Mouse (Mus musculus) stomach, embryonic 16.5 days (tissue): ENCODE results near the gene Arf3. TPM values are rescaled to one million over a fixed set of nuclear protein-coding genes. Genes with fewer than 3 reads are reported as not detected.
A peak's percentile ranks its signal among the peaks of the same experiment; 100 is the strongest.

ENCODE experiments used
- ATAC-seq: fragments of 200-750 bp; cut with Nextera tagmentation; 2 replicates; pipeline ENCODE4 v1.8.0; 2017; ENCODE audit warnings: moderate number of reproducible peaks, moderate TSS enrichment; ENCODE audit not compliant: insufficient read depth, low FRiP score
- H3K27ac ChIP-seq: fragments of 300-500 bp; sonication (generic); 2 replicates; pipeline ENCODE4 v1.5.1; 2014; ENCODE audit warnings: low read length
- H3K27me3 ChIP-seq: fragments of 300-500 bp; sonication (generic); 2 replicates; pipeline ENCODE4 v1.6.1; 2014; ENCODE audit warnings: low read length, control low read depth, mixed read lengths; ENCODE audit not compliant: control insufficient read depth, insufficient read depth
- H3K36me3 ChIP-seq: fragments of 300-500 bp; sonication (generic); 2 replicates; pipeline ENCODE4 v1.6.1; 2014; ENCODE audit warnings: low read length; ENCODE audit not compliant: control insufficient read depth, insufficient read depth
- H3K4me1 ChIP-seq: fragments of 300-500 bp; sonication (generic); 2 replicates; pipeline ENCODE4 v1.6.1; 2014; ENCODE audit warnings: low read length, control low read depth, mixed read lengths; ENCODE audit not compliant: control insufficient read depth, insufficient read depth
- H3K4me2 ChIP-seq: fragments of 300-500 bp; sonication (generic); 2 replicates; pipeline ENCODE4 v1.6.1; 2014; ENCODE audit warnings: low read depth, low read length, mixed read lengths
- H3K4me3 ChIP-seq: fragments of 300-500 bp; sonication (generic); replicated peaks from 2 replicates; pipeline ENCODE4 v1.5.1; 2014; ENCODE audit warnings: mild to moderate bottlenecking, low read length
- H3K9ac ChIP-seq: fragments of 300-500 bp; sonication (generic); 2 replicates; pipeline ENCODE4 v1.6.1; 2014; ENCODE audit warnings: low read length
- H3K9me3 ChIP-seq: fragments of 300-500 bp; sonication (generic); replicated peaks from 2 replicates; pipeline ENCODE4 v1.6.1; 2016; ENCODE audit warnings: low read length, control low read depth; ENCODE audit not compliant: control insufficient read depth
- WGBS: fragments of 180-500 bp; shearing (Covaris S2); extraction: QIAGEN DNeasy Blood & Tissue Kit; methylation state at CpG from one replicate; pipeline ENCODE4 v1.1.7; 2014; 5-methylcytosine and 5-hydroxymethylcytosine counted together
- polyA plus RNA-seq: library from polyadenylated mRNA; unstranded; fragments of >200 nt; fragmentation: Nextera tagmentation; extraction: Ambion mirVana; gene quantifications from 2 replicates; pipeline ENCODE4 v1.2.1, GENCODE M21; 2015

Gene Arf3
- polyA plus RNA-seq, 1 experiment from 2014 or later: 38.0 TPM

DNA sequence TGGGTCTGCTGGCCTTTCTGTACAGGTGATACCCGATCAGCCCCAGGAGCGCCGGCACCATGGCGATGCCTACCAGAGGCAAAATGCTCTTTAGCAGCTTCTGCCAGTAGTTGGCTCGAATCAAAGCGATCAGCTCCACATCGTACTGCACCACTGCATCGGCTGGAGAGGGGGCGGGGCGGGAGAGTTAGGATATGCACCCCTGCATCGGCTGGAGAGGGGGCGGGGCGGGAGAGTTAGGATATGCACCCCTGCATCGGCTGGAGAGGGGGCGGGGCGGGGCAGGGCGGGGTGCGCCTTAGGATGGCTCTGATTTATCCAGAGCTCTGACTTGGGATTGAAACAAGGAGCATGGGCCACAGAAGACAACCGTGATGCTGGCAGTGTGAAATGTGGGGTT lies 38.6 kb downstream of the Arf3 start:
- Histone ChIP-seq H3K27me3 (no peaks in the 10 kb centered on the region), H3K4me1 (peaks cover 20% of the 10 kb centered on the region; the same call in 1 of the 2 replicates)
- ATAC-seq: no peak

DNA sequence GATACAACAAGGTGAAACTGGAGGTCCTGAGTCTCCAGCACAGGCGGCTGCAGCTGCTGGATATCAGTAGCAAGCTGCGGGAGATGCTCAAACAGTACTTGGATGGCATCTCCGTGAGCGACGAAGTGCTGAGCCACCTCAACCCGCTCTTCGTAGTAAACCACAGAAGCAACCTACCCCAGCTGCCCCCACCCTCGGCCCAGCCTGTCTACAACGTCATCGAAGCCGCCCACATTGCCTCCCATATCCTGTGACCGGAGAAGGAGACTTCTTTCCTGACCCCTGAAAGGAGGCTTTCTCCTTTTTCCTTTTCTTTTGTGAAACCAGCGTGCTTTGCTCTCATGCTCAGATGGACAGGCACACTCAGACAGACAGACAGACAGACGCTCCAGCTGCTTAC lies 40.2 kb downstream of the Arf3 start:
- Histone ChIP-seq H3K4me1 (peaks cover 17% of the 10 kb centered on the region; the same call in 1 of the 2 replicates), H3K9ac (no peak overlapping the region), H3K9me3 (no peaks in the 10 kb centered on the region), H3K36me3 (no peaks in the 10 kb centered on the region), H3K4me3 (no peak overlapping the region), H3K27ac (no peak overlapping the region), H3K4me2 (no peak overlapping the region), H3K27me3 (no peaks in the 10 kb centered on the region; the same call in 1 of the 2 replicates)
- no peak for ATAC-seq
- WGBS: 52% methylated on average over 14 of the region's 14 CpGs

More for the DNA sequence above, 38.6 kb downstream of the Arf3 start:
- Histone ChIP-seq H3K9ac (no peak overlapping the region), H3K4me3 (no peak overlapping the region), H3K9me3 (no peaks in the 10 kb centered on the region), H3K4me2 (peak overlapping the region; percentile 33), H3K36me3 (no peaks in the 10 kb centered on the region), H3K27ac (no peak overlapping the region)
- WGBS: 32% methylated on average over 19 of the region's 19 CpGs

DNA sequence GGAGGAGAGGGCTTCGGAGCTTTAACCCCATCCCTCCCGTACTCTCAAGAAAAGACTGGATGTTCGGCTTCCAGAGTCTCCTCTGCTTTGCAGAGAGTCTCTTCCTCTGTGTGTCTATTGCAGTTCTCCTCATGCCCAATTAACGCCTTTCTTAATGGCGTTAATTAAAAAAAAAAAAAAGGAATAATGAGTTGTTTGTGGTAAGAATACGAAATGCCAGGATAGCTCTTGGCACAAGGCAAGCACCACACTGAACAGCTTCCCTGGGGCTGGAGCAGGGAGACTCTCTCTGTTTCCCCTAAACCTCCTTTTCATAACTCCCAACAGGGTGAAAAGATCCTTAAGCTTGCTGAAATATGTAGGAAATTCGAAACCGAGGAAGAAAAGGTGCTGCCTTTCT lies 40.8 kb downstream of the Arf3 start:
- Histone ChIP-seq H3K9ac (no peak overlapping the region), H3K36me3 (no peaks in the 10 kb centered on the region), H3K4me3 (no peak overlapping the region), H3K4me2 (no peak overlapping the region), H3K27me3 (no peaks in the 10 kb centered on the region; the same call in 1 of the 2 replicates), H3K27ac (no peak overlapping the region), H3K4me1 (peaks cover 14% of the 10 kb centered on the region; the same call in 1 of the 2 replicates), H3K9me3 (no peaks in the 10 kb centered on the region)
- WGBS: 73% methylated on average over 8 of the region's 8 CpGs
- no peak for ATAC-seq

DNA sequence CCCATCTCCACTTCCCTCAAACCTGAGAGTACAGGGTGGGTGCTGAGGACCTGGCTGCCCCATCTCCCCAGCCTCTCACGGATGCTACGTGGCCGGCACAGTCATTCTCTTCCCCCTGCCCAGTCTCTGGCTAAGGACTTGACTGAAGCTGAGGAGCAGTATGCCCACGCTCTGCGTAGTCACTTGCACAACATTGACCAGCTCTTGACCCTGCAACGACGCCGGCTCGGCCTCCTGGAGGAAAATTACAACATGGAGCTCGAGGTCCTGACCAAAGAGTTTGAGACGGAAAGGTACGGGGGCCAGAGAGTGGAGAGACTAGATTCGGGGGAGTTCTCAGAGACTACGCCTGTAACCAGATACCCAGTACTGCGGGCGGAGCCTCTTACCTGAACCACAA lies 45.7 kb downstream of the Arf3 start:
- 64% methylated on average over 16 of the region's 16 CpGs for WGBS
- H3K9me3 ChIP-seq: no peaks in the 10 kb centered on the region

DNA sequence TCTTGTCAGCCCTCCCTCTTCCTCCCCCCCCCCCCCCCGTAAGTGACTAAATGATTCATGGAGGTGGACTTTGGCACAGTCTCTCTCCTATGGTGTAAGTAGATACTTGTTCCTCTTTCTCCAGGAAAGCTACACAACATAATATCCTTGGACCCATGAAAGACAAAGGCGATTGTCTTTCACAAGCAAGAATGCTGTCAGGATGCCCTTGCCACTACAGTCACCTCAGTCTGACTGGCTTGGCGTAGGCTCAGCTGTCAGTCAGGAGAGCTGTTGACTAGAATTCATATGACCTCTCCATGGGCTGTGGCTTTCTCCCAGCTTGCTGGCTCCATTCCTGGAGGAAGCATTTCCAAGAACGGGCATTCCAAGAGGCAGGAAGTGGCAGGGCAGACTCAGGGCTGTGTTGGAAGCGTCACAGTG lies 48.8 kb downstream of the Arf3 start:
- H3K4me1 ChIP-seq: no peaks in the 10 kb centered on the region
- H3K9me3 ChIP-seq: no peaks in the 10 kb centered on the region
- WGBS: 64% methylated on average over 5 of the region's 5 CpGs

More for the DNA sequence above, 45.7 kb downstream of the Arf3 start:
- ATAC-seq: no peak
- H3K4me1 ChIP-seq: no peaks in the 10 kb centered on the region
- no peaks in the 10 kb centered on the region; the same call in 1 of the 2 replicates for H3K27me3 ChIP-seq
- no peak overlapping the region for H3K4me2 ChIP-seq
- H3K36me3 ChIP-seq: no peaks in the 10 kb centered on the region
- H3K27ac ChIP-seq: no peak overlapping the region
- H3K9ac ChIP-seq: no peak overlapping the region
- H3K4me3 ChIP-seq: no peak overlapping the region

DNA sequence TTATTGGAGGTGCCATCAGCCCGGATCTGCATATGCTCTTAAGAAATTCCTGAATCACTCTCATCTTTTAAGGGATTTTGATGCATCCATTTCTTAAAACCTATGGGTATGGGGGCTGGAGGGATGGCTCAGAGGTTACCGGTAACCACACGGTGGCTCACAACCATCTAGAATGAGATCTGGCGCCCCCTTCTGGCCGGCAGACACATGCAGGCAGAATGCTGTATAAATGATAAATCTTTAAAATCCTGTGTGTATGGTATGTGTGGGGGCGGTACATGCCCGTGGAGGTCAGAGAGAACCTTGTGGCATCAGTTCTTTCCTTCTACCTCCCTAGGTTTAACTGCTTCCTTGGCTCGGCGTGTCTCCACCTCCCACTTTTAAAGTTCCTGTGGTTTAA lies 52.6 kb downstream of the Arf3 start:
- H3K9me3 ChIP-seq: no peaks in the 10 kb centered on the region
- no peaks in the 10 kb centered on the region for H3K36me3 ChIP-seq
- H3K27ac ChIP-seq: no peak overlapping the region
- 13% methylated on average over 9 of the region's 9 CpGs for WGBS
- H3K27me3 ChIP-seq: no peaks in the 10 kb centered on the region
- no peak for ATAC-seq
- no peak overlapping the region for H3K9ac ChIP-seq
- no peaks in the 10 kb centered on the region for H3K4me1 ChIP-seq
- no peak overlapping the region for H3K4me2 ChIP-seq
- no peak overlapping the region for H3K4me3 ChIP-seq

More for the DNA sequence above, 48.8 kb downstream of the Arf3 start:
- Histone ChIP-seq H3K27ac (no peak overlapping the region), H3K4me2 (no peak overlapping the region), H3K4me3 (no peak overlapping the region), H3K9ac (no peak overlapping the region), H3K27me3 (no peaks in the 10 kb centered on the region; the same call in 1 of the 2 replicates), H3K36me3 (no peaks in the 10 kb centered on the region)
- ATAC-seq: no peak

DNA sequence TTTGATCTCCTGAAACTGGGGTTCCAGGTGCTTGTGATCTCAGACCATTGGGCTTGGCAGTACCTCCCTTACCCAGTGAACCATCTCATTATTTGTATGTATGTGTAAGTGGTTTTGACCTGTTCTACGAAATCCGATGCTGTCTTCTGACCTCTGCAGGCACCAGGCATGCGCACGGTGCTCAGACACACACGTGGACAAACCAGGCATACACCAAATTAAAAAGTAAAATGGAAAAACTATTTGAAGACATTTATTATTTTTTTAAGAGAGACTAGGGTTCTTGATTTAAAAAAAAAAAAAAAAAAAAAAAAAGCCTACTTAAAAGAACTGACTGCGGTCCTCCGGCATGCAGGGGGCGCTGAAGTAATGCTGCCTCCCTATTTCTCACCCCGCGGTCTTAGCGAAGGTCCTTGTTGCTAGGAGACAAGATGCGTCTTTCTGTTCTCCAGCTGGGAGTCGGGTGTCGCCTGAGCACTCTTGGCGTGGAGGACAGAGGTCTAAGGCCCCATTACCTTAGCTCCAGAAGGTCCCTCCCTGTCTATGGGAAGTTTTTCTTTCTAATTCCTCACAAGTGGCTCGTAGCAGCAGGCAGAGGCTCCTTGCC lies 55.1 kb downstream of the Arf3 start, which contains the start of gene Ccdc65:
Ccdc65 (plus strand) TSS at position 442 of the 607 bp plus-strand sequence.
- Histone ChIP-seq H3K4me1 (no peaks in the 10 kb centered on the region), H3K9me3 (no peaks in the 10 kb centered on the region), H3K9ac (0 out of 2 replicates have a peak within 1 kb of the TSS, but pooled peaks have one; percentile 5), H3K4me3 (peak within 1 kb of the TSS; percentile 41), H3K4me2 (peak within 1 kb of the TSS; percentile 51), H3K36me3 (no peaks in the 10 kb centered on the region), H3K27ac (no peak within 1 kb of the TSS), H3K27me3 (peaks cover 4% of the 10 kb centered on the region; the same call in 1 of the 2 replicates)
- WGBS: 16% methylated on average over 16 of the region's 16 CpGs
- peak; percentile 56; the same call in 1 of the 2 replicates for ATAC-seq

DNA sequence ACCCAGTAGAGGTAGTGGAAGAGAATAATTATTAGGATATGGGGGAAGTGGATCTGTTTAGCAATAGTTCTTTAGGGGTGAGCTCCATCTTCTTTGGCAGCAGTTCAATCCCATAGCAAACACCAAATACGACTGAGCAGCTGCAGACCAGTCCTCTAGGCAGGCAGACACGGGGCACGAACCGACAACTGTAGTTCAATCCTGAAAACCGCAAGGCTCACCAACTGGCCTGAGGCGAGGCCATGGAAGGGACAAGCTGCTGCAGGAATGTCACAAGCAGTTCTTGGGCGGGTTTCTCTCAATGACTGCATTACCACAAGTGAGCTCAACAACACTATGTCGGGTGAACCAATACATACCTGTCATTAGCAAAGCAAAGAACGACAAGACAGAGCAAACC lies 58.7 kb downstream of the Arf3 start:
- H3K27me3 ChIP-seq: peaks cover 17% of the 10 kb centered on the region
- no peaks in the 10 kb centered on the region for H3K9me3 ChIP-seq
- H3K4me1 ChIP-seq: no peaks in the 10 kb centered on the region
- no peak overlapping the region for H3K27ac ChIP-seq
- 58% methylated on average over 9 of the region's 9 CpGs for WGBS
- no peak for ATAC-seq
- no peak overlapping the region for H3K4me3 ChIP-seq
- no peaks in the 10 kb centered on the region for H3K36me3 ChIP-seq
- no peak overlapping the region for H3K9ac ChIP-seq
- H3K4me2 ChIP-seq: no peak overlapping the region

DNA sequence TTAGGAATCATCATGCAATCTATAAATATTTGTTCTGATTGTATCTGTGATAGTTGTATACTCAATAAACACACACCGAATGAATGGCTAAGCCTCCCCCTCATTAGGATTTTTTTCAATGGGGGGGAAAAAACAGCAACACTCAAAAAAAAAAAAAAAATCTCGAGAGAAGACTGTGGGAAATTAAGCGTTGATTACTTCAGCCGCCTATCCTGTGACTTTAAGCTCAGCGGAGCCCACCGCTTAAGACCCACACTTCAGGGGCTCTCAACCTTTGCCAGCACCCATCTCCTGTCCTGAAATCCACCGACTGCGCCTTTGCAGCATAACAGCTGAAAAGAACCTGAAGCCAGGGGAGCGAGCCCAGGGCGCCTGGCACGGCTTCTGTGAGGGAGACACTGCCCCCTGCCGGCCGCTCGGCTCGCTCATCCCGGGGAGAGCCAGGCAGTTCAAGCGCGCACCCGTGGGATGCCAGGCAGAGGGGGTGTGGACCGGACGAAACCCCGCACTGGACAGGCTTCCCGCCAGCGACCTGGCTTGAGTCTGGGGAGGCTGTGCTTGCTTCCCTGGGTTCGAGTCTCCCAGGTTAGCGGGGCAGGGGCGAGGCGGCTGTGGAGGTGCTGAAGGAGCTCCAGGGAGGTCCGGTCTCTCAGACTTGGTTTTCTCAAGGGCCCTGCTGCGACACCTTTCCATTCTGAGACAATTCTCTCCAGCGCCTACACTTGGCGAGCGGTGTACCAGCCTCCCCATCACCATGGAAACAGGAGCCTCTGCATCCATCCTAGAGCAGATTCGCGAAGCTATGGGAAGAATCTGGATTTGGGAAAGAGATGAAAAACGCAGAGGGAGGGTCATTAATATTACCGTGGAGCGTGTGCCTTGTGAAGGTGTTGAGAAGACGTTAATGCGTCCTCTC lies 63.6 kb downstream of the Arf3 start:
- 3% methylated on average over 40 of the region's 40 CpGs for WGBS
- peak overlapping the region; percentile 55; the same call in 1 of the 2 replicates for H3K9ac ChIP-seq
- H3K4me1 ChIP-seq: 0 out of 2 replicates have a peak, but pooled peaks cover 2% of the 10 kb centered on the region
- peak; percentile 86 for ATAC-seq
- H3K27ac ChIP-seq: no peak overlapping the region
- H3K9me3 ChIP-seq: no peaks in the 10 kb centered on the region
- H3K27me3 ChIP-seq: peaks cover 17% of the 10 kb centered on the region
- H3K4me2 ChIP-seq: peak overlapping the region; percentile 45
- H3K36me3 ChIP-seq: no peaks in the 10 kb centered on the region
- peak overlapping the region; percentile 22 for H3K4me3 ChIP-seq
